Mouse (Mus musculus): ENCODE measurements around the gene Canx. TPM values are rescaled to one million over a fixed set of nuclear protein-coding genes. Genes with fewer than 3 reads are reported as not detected.

Canx gene
- total and polyA plus RNA-seq, 3 experiments, result 575 to 627 (median 607) TPM

GRCm38 (mm10) chr11:50358950-50359861 lies 33.7 kb upstream of the Canx start:
- H3K9me3 ChIP-seq (replicated peaks; ENCODE audit: low read length), result peaks cover 8% of the 10 kb centered on the region
- no peaks in the 10 kb centered on the region for H3K4me1 ChIP-seq (ENCODE audit: control insufficient read depth in 1 of 2, insufficient read depth in 2 of 2)
- H3K36me3 ChIP-seq (replicated peaks in 1 of 2; ENCODE audit: control insufficient read depth in 1 of 2, insufficient read depth in 1 of 2, low read length in 1 of 2), result no peaks in the 10 kb centered on the region
- H3K4me3 ChIP-seq (replicated peaks in 1 of 3; ENCODE audit: low read depth in 2 of 3, low read length in 2 of 3, poor library complexity in 1 of 3), result no peak overlapping the region
- no peak for DNase-seq (ENCODE audit: extremely low read depth)
- TF ChIP-seq CHD2 (IDR thresholded peaks at IDR 0.05; ENCODE audit: low read length), result no peak
- H3K27me3 ChIP-seq (replicated peaks), result no peaks in the 10 kb centered on the region
- dilution Hi-C loops (cut with MboI; ENCODE audit: extremely low pct_ligation_motif_present, extremely low pct_unique_long_range_greater_than_20kb, low sequenced_read_pairs) (no loop called here), in situ Hi-C loops (cut with MboI; ENCODE audit: low pct_ligation_motif_present, low pct_unique_long_range_greater_than_20kb, low sequenced_read_pairs) (no loop called here)
- no peaks in the 10 kb centered on the region for H3K79me2 ChIP-seq (replicated peaks; ENCODE audit: control insufficient read depth, extremely low read depth, insufficient read depth, poor library complexity, severe bottlenecking)
- H3K27ac ChIP-seq (ENCODE audit: insufficient read depth, low read depth), result no peak overlapping the region
- H3K4me2 ChIP-seq (ENCODE audit: insufficient read depth, low read depth, poor library complexity, severe bottlenecking), result no peak overlapping the region
- no peak overlapping the region for H3K9ac ChIP-seq (ENCODE audit: insufficient read depth, low read depth)

- Histone ChIP-seq H3K27me3 (replicated peaks) (no peaks in the 10 kb centered on the region), H3K4me3 (replicated peaks in 1 of 3; ENCODE audit: low read depth in 2 of 3, low read length in 2 of 3, poor library complexity in 1 of 3) (no peak overlapping the region), H3K4me1 (ENCODE audit: control insufficient read depth in 1 of 2, insufficient read depth in 2 of 2) (no peaks in the 10 kb centered on the region), H3K36me3 (replicated peaks in 1 of 2; ENCODE audit: control insufficient read depth in 1 of 2, insufficient read depth in 1 of 2, low read length in 1 of 2) (no peaks in the 10 kb centered on the region), H3K4me2 (ENCODE audit: insufficient read depth, low read depth, poor library complexity, severe bottlenecking) (no peak overlapping the region), H3K79me2 (replicated peaks; ENCODE audit: control insufficient read depth, extremely low read depth, insufficient read depth, poor library complexity, severe bottlenecking) (no peaks in the 10 kb centered on the region), H3K9ac (ENCODE audit: insufficient read depth, low read depth) (no peak overlapping the region), H3K27ac (ENCODE audit: insufficient read depth, low read depth) (no peak overlapping the region), H3K9me3 (replicated peaks; ENCODE audit: low read length) (peaks cover 12% of the 10 kb centered on the region)
- TF ChIP-seq TBP (conservative IDR thresholded peaks at IDR 0.05; ENCODE audit: low read depth, low read length), result no peak
- no peak for TF ChIP-seq ZNF384 (IDR thresholded peaks at IDR 0.05; ENCODE audit: low read depth, low read length)
- no peak for TF ChIP-seq CTCF (conservative IDR thresholded peaks at IDR 0.05 in 1 of 2, IDR thresholded peaks at IDR 0.05 in 1 of 2; ENCODE audit: low read depth in 2 of 2, low read length in 2 of 2)
- no peak for TF ChIP-seq CHD2 (IDR thresholded peaks at IDR 0.05; ENCODE audit: low read length)
- TF ChIP-seq CHD1 (IDR thresholded peaks at IDR 0.05; ENCODE audit: low read depth, low read length), result no peak
- TF ChIP-seq RAD21 (IDR thresholded peaks at IDR 0.05; ENCODE audit: low read depth, low read length), result no peak
- TF ChIP-seq POLR2A (IDR thresholded peaks at IDR 0.05; ENCODE audit: low read depth, low read length), result no peak
- TF ChIP-seq USF2 (conservative IDR thresholded peaks at IDR 0.05; ENCODE audit: low read depth, low read length), result no peak
- no peak for TF ChIP-seq SIN3A (IDR thresholded peaks at IDR 0.05; ENCODE audit: low read length)
- TF ChIP-seq MYC (IDR thresholded peaks at IDR 0.05; ENCODE audit: low read depth, low read length), result no peak
- no peak for TF ChIP-seq MAX (IDR thresholded peaks at IDR 0.05; ENCODE audit: low read length)
- no peak for TF ChIP-seq SMC3 (IDR thresholded peaks at IDR 0.05; ENCODE audit: low read depth, low read length)
- no peak for TF ChIP-seq UBTF (IDR thresholded peaks at IDR 0.05; ENCODE audit: low read depth, low read length)
- no peak for TF ChIP-seq BHLHE40 (IDR thresholded peaks at IDR 0.05; ENCODE audit: low read depth, low read length)
- no peak for DNase-seq (ENCODE audit: extremely low read depth)
- in situ Hi-C loops (cut with MboI; ENCODE audit: low pct_ligation_motif_present, low pct_unique_long_range_greater_than_20kb, low sequenced_read_pairs) (no loop called here), dilution Hi-C loops (cut with MboI; ENCODE audit: extremely low pct_ligation_motif_present, extremely low pct_unique_long_range_greater_than_20kb, low sequenced_read_pairs) (no loop called here)
These were observed 29.9 kb upstream of the Canx start for GRCm38 (mm10) chr11:50355395-50355794.

- Histone ChIP-seq H3K9ac (ENCODE audit: insufficient read depth, low read depth) (no peak overlapping the region), H3K4me3 (replicated peaks in 1 of 3; ENCODE audit: low read depth in 2 of 3, low read length in 2 of 3, poor library complexity in 1 of 3) (no peak overlapping the region), H3K4me2 (ENCODE audit: insufficient read depth, low read depth, poor library complexity, severe bottlenecking) (no peak overlapping the region), H3K9me3 (replicated peaks; ENCODE audit: low read length) (peaks cover 12% of the 10 kb centered on the region), H3K27me3 (replicated peaks) (no peaks in the 10 kb centered on the region), H3K36me3 (replicated peaks in 1 of 2; ENCODE audit: control insufficient read depth in 1 of 2, insufficient read depth in 1 of 2, low read length in 1 of 2) (no peaks in the 10 kb centered on the region), H3K27ac (ENCODE audit: insufficient read depth, low read depth) (no peak overlapping the region), H3K4me1 (ENCODE audit: control insufficient read depth in 1 of 2, insufficient read depth in 2 of 2) (no peaks in the 10 kb centered on the region), H3K79me2 (replicated peaks; ENCODE audit: control insufficient read depth, extremely low read depth, insufficient read depth, poor library complexity, severe bottlenecking) (no peaks in the 10 kb centered on the region)
- TF ChIP-seq EP300 (IDR thresholded peaks at IDR 0.05; ENCODE audit: low read length) (no peak), E2F4 (IDR thresholded peaks at IDR 0.05; ENCODE audit: insufficient replicate concordance, low read depth, low read length) (no peak), NELFE (IDR thresholded peaks at IDR 0.05; ENCODE audit: low read depth, low read length) (no peak), ELF1 (IDR thresholded peaks at IDR 0.05; ENCODE audit: low read depth, low read length) (no peak), POLR2A (IDR thresholded peaks at IDR 0.05; ENCODE audit: low read depth, low read length) (no peak), TCF12 (IDR thresholded peaks at IDR 0.05; ENCODE audit: low read depth, low read length) (no peak), POLR2AphosphoS2 (IDR thresholded peaks at IDR 0.05; ENCODE audit: low read depth, low read length) (no peak), HCFC1 (IDR thresholded peaks at IDR 0.05; ENCODE audit: low read depth, low read length) (no peak), PAX5 (IDR thresholded peaks at IDR 0.05; ENCODE audit: low read length) (no peak), NRF1 (IDR thresholded peaks at IDR 0.05; ENCODE audit: low read depth, low read length) (no peak), ZNF384 (IDR thresholded peaks at IDR 0.05; ENCODE audit: low read depth, low read length) (no peak), ZMIZ1 (IDR thresholded peaks at IDR 0.05; ENCODE audit: low read depth, low read length) (no peak)
- dilution Hi-C loops (cut with MboI; ENCODE audit: extremely low pct_ligation_motif_present, extremely low pct_unique_long_range_greater_than_20kb, low sequenced_read_pairs), result no loop called here
- no peak for DNase-seq (ENCODE audit: extremely low read depth)
- in situ Hi-C loops (cut with MboI; ENCODE audit: low pct_ligation_motif_present, low pct_unique_long_range_greater_than_20kb, low sequenced_read_pairs), result no loop called here
These were observed 29.4 kb upstream of the Canx start for GRCm38 (mm10) chr11:50354851-50355250.

Measured in CH12.LX (cell line).